Mouse (Mus musculus): ENCODE data around the gene Prl3d3. TPM values are rescaled to one million over a fixed set of nuclear protein-coding genes. Genes with fewer than 3 reads are reported as not detected.
"Not testable (repeated sequence)": the region's sequence is repeated elsewhere in the genome, so short reads cannot be mapped to it uniquely, and the experiment has no call there.

Gene Prl3d3
- polyA plus RNA-seq (2014; fragmentation: Nextera tagmentation; extraction: Ambion mirVana), result not detected in 2 replicates

DNA sequence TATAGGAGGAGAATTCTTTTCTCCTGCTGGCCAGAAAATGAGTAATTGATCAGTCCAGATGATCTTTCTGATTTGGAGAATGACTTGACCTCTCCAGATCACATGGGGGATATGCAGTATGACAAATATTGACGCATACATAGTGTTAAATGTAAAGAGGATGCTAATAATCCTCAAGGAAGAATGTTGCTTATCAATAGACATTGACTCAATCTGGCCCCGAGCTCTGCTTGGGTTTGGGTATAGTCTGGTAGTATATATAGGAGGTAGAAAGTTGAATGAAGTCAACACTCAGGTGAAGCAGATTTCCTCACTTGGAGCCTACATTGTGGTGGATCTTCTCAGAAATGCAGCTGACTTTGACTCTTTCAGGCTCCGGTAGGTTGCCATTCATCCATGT is at the start of gene Prl3d3:
Gene Prl3d3, plus strand, starts transcription at position 301 of the 400 bp plus-strand sequence.
- H3K9ac ChIP-seq (ENCODE audit: low read depth, low read length); H3K4me3 ChIP-seq (ENCODE audit: low read length); H3K9me3 ChIP-seq (ENCODE audit: control insufficient read depth, low read length); H3K4me1 ChIP-seq (ENCODE audit: control insufficient read depth, insufficient read depth, low read length); H3K27ac ChIP-seq (ENCODE audit: low read depth, low read length); ATAC-seq (ENCODE audit: low FRiP score, low TSS enrichment); H3K36me3 ChIP-seq (ENCODE audit: control insufficient read depth, insufficient read depth, low read length); H3K27me3 ChIP-seq (ENCODE audit: control insufficient read depth, insufficient read depth, low read length); H3K4me2 ChIP-seq (replicated peaks; ENCODE audit: low read depth, low read length): not testable (repeated sequence)
- 100% methylated on average over 1 of the region's 3 CpGs for WGBS

DNA sequence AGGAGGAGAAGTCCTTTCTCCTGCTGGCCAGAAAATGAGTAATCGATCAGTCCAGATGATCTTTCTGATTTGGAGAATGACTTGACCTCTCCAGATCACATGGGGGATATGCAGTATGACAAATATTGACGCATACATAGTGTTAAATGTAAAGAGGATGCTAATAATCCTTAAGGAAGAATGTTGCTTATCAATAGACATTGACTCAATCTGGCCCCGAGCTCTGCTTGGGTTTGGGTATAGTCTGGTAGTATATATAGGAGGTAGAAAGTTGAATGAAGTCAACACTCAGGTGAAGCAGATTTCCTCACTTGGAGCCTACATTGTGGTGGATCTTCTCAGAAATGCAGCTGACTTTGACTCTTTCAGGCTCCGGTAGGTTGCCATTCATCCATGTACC is 35.2 kb upstream of the Prl3d3 start, which contains the start of gene Prl3d2:
Gene Prl3d2, plus strand, starts transcription at position 301 of the 400 bp plus-strand sequence.
- H3K9ac ChIP-seq (ENCODE audit: low read depth, low read length); ATAC-seq (ENCODE audit: low FRiP score, low TSS enrichment); H3K4me1 ChIP-seq (ENCODE audit: control insufficient read depth, insufficient read depth, low read length); H3K4me3 ChIP-seq (ENCODE audit: low read length); H3K27ac ChIP-seq (ENCODE audit: low read depth, low read length); H3K36me3 ChIP-seq (ENCODE audit: control insufficient read depth, insufficient read depth, low read length); H3K9me3 ChIP-seq (ENCODE audit: control insufficient read depth, low read length); H3K27me3 ChIP-seq (ENCODE audit: control insufficient read depth, insufficient read depth, low read length); H3K4me2 ChIP-seq (replicated peaks; ENCODE audit: low read depth, low read length): not testable (repeated sequence)
- WGBS, result 100% methylated on average over 2 of the region's 4 CpGs

DNA sequence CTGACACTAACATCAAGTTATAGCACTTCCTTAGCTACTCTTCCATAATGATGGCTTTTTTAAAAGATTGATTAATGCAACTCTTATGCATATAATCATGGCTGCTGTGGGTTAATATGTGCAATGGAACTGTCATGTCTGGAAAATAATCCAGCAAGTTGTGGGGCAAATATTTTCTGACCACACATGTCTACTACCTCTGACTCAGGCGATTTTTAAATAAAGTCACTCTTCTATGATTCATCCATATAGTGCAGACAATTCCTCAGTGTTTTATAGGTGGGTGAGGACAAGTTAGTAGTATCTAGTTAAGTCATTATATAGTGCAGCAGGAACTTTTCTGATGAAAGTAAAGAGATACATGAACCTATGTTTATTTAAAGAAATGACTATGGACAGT is 8.3 kb upstream of the Prl3d3 start:
- H3K4me3 ChIP-seq (ENCODE audit: low read length), result no peak overlapping the region
- H3K9ac ChIP-seq (ENCODE audit: low read depth, low read length), result no peak overlapping the region
- no peaks in the 10 kb centered on the region for H3K9me3 ChIP-seq (ENCODE audit: control insufficient read depth, low read length)
- 61% methylated on average over 1 of the region's 1 CpGs for WGBS
- H3K4me2 ChIP-seq (replicated peaks; ENCODE audit: low read depth, low read length), result no peak overlapping the region
- no peak overlapping the region for H3K27ac ChIP-seq (ENCODE audit: low read depth, low read length)
- H3K36me3 ChIP-seq (ENCODE audit: control insufficient read depth, insufficient read depth, low read length), result no peaks in the 10 kb centered on the region
- H3K4me1 ChIP-seq (ENCODE audit: control insufficient read depth, insufficient read depth, low read length), result no peaks in the 10 kb centered on the region
- ATAC-seq (ENCODE audit: low FRiP score, low TSS enrichment), result no peak
- no peaks in the 10 kb centered on the region for H3K27me3 ChIP-seq (ENCODE audit: control insufficient read depth, insufficient read depth, low read length)

DNA sequence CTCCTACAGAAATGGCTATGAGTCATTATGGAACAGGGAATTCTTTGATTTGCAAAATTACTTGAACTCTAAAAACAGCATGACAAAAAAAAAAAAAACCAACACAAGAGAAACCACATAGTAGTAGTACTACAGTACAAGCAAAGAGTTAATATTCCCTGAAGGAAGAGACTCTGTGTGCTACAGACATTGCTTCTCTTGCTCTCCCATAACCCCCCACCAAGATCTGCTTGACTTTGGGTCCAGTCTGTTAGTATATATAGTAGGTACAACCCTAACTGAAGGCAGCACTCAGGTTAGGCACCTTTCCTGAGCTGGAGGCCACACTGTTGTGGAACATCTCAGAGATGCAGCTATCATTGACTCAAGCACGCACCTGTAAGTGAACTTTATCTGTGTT is 39.8 kb downstream of the Prl3d3 start, which contains the start of gene Prl3c1:
Gene Prl3c1, plus strand, starts transcription at position 301 of the 400 bp plus-strand sequence.
- Histone ChIP-seq H3K27me3 (ENCODE audit: control insufficient read depth, insufficient read depth, low read length) (no peaks in the 10 kb centered on the region), H3K4me3 (ENCODE audit: low read length) (no peak within 1 kb of the TSS), H3K4me2 (replicated peaks; ENCODE audit: low read depth, low read length) (no peak within 1 kb of the TSS), H3K27ac (ENCODE audit: low read depth, low read length) (no peak within 1 kb of the TSS), H3K36me3 (ENCODE audit: control insufficient read depth, insufficient read depth, low read length) (no peaks in the 10 kb centered on the region), H3K4me1 (ENCODE audit: control insufficient read depth, insufficient read depth, low read length) (no peaks in the 10 kb centered on the region), H3K9ac (ENCODE audit: low read depth, low read length) (no peak within 1 kb of the TSS), H3K9me3 (ENCODE audit: control insufficient read depth, low read length) (no peaks in the 10 kb centered on the region)
- WGBS, result 86% methylated on average over 1 of the region's 1 CpGs
- ATAC-seq (ENCODE audit: low FRiP score, low TSS enrichment), result no peak

Other genes with a start within 250 kb of the Prl3d3 start
- gene Prl, start 99.2 kb upstream of the Prl3d3 start, polyA plus RNA-seq (2014; fragmentation: Nextera tagmentation; extraction: Ambion mirVana), result not detected in 2 replicates
- gene Prl3d1, start 62.6 kb upstream of the Prl3d3 start, polyA plus RNA-seq (2014; fragmentation: Nextera tagmentation; extraction: Ambion mirVana), result not detected in 2 replicates
- not detected in 2 replicates for gene Prl3d2, start 35.1 kb upstream of the Prl3d3 start, polyA plus RNA-seq (2014; fragmentation: Nextera tagmentation; extraction: Ambion mirVana)
- not detected in 2 replicates for gene Prl3c1, start 39.9 kb downstream of the Prl3d3 start, polyA plus RNA-seq (2014; fragmentation: Nextera tagmentation; extraction: Ambion mirVana)
- 1.1 TPM in 2 replicates for gene Prl3b1, start 85.1 kb downstream of the Prl3d3 start, polyA plus RNA-seq (2014; fragmentation: Nextera tagmentation; extraction: Ambion mirVana)
- gene Prl3a1, start 102.6 kb downstream of the Prl3d3 start, polyA plus RNA-seq (2014; fragmentation: Nextera tagmentation; extraction: Ambion mirVana), result not detected in 2 replicates
- gene Prl6a1, start 155.8 kb downstream of the Prl3d3 start, polyA plus RNA-seq (2014; fragmentation: Nextera tagmentation; extraction: Ambion mirVana), result not detected in 2 replicates
- not detected in 2 replicates for gene Prl8a2, start 188.9 kb downstream of the Prl3d3 start, polyA plus RNA-seq (2014; fragmentation: Nextera tagmentation; extraction: Ambion mirVana)
- not detected in 2 replicates for gene Prl2b1, start 234.1 kb downstream of the Prl3d3 start, polyA plus RNA-seq (2014; fragmentation: Nextera tagmentation; extraction: Ambion mirVana)